Mouse (Mus musculus) heart, embryonic 14.5 days (tissue): ENCODE measurements around the gene Uhrf1bp1. TPM values are rescaled to one million over a fixed set of nuclear protein-coding genes. Genes with fewer than 3 reads are reported as not detected.

Experiments used
- ATAC-seq: fragments of 200-750 bp; cut with Nextera tagmentation; 2 replicates; pipeline ENCODE4 v1.8.0; 2017; ENCODE audit warnings: low read depth, moderate TSS enrichment; ENCODE audit not compliant: insufficient number of reproducible peaks, insufficient read depth, low FRiP score
- H3K27ac ChIP-seq, 2 experiments: fragments of 200-500 bp in 1 of 2; fragments of 300-500 bp in 1 of 2; sonication (generic) in 1 of 2; replicated peaks in 1 of 2; 2 replicates each; pipeline ENCODE4 v1.5.1; 2012 to 2014; ENCODE audit warnings: low read depth in 2 of 2, low read length in 2 of 2, control low read depth in 1 of 2, mild to moderate bottlenecking in 1 of 2, mixed read lengths in 1 of 2; ENCODE audit not compliant: control insufficient read depth in 1 of 2, insufficient read depth in 1 of 2
- H3K27me3 ChIP-seq: fragments of 300-500 bp; sonication (generic); 2 replicates; pipeline ENCODE4 v1.6.1; 2014; ENCODE audit warnings: mild to moderate bottlenecking, low read length, control low read depth; ENCODE audit not compliant: control insufficient read depth, insufficient read depth
- H3K36me3 ChIP-seq: fragments of 300-500 bp; sonication (generic); 2 replicates; pipeline ENCODE4 v1.6.1; 2014; ENCODE audit warnings: mild to moderate bottlenecking, control low read depth, low read length, mixed read lengths; ENCODE audit not compliant: control insufficient read depth, insufficient read depth
- H3K4me1 ChIP-seq, 2 experiments: fragments of 200-500 bp in 1 of 2; fragments of 300-500 bp in 1 of 2; sonication (generic) in 1 of 2; 2 replicates each; pipeline ENCODE4 v1.6.1; 2012 to 2014; ENCODE audit warnings: low read length in 2 of 2, control low read depth in 1 of 2, mixed read lengths in 1 of 2; ENCODE audit not compliant: control insufficient read depth in 2 of 2, insufficient read depth in 2 of 2
- H3K4me2 ChIP-seq: fragments of 300-500 bp; sonication (generic); 2 replicates; pipeline ENCODE4 v1.6.1; 2014; ENCODE audit warnings: mild to moderate bottlenecking, low read length
- H3K4me3 ChIP-seq, 2 experiments: fragments of 200-500 bp in 1 of 2; fragments of 300-500 bp in 1 of 2; sonication (generic) in 1 of 2; 2 replicates each; pipeline ENCODE4 v1.5.1; 2012 to 2014; ENCODE audit warnings: low read length in 2 of 2, mild to moderate bottlenecking in 2 of 2, control low read depth in 1 of 2, low read depth in 1 of 2, moderate library complexity in 1 of 2; ENCODE audit not compliant: control insufficient read depth in 1 of 2, insufficient read depth in 1 of 2
- H3K9ac ChIP-seq: fragments of 300-500 bp; sonication (generic); 2 replicates; pipeline ENCODE4 v1.6.1; 2014; ENCODE audit warnings: mild to moderate bottlenecking, low read length
- H3K9me3 ChIP-seq: fragments of 300-500 bp; sonication (generic); 2 replicates; pipeline ENCODE4 v1.6.1; 2016; ENCODE audit warnings: low read length, control low read depth; ENCODE audit not compliant: control insufficient read depth
- WGBS: fragments of 180-500 bp; shearing (Covaris S2); extraction: QIAGEN DNeasy Blood & Tissue Kit; methylation state at CpG from one replicate; pipeline ENCODE4 v1.1.7; 2014; 5-methylcytosine and 5-hydroxymethylcytosine counted together
- polyA plus RNA-seq: library from polyadenylated mRNA; unstranded; fragments of >200 nt; fragmentation: Nextera tagmentation; extraction: Ambion mirVana; gene quantifications from 2 replicates; pipeline ENCODE4 v1.2.1, GENCODE M21; 2014

Uhrf1bp1 gene
- polyA plus RNA-seq, 1 experiment from 2014 or later: 3.2 TPM

DNA sequence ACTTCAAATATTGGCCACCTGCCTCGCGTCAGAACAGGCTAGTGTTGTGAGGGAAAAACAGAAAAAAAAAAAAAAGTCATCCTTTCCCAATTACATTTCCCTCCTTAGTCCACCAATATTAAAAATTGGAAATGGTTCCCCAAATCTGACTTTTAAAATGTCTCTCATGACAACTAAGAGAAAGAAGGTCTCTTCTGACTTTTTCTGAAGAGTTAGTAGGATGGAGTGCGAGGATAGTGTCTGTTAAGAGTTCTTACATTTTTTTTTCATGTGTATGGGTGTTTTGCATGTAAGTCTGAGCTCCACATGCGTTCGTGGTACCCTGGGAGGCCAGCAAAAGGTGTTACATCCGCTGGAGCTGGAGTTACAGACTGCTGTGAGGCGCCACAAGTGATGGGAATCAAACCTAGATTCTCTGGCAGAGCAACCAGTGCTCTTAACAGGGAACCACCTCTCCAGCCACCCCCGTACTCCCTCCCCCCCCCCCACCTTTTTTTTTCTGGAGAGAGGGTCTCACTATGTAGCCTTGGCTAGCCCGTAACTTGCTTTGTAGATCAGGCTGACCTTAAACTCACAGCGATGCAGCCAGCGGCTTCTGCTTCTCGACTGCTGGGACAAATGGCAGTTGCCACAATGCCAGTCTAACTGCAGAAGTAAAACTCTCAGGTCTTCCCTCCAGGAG lies 52.1 kb downstream of the Uhrf1bp1 start:
- Histone ChIP-seq H3K4me1 (peaks cover 2 to 26% of the 10 kb centered on the region in 2 experiments), H3K4me3 (peak overlapping the region; percentile 71 to 100), H3K27me3 (no peaks in the 10 kb centered on the region), H3K36me3 (peaks cover 24% of the 10 kb centered on the region), H3K4me2 (peak overlapping the region; percentile 85), H3K9ac (peak overlapping the region; percentile 91), H3K9me3 (no peaks in the 10 kb centered on the region), H3K27ac (peak overlapping the region; percentile 74 to 86)
- 0% methylated on average over 12 of the region's 12 CpGs for WGBS
- ATAC-seq: peak; percentile 41; the same call in 1 of the 2 replicates

GRCm38 (mm10) chr17:27908888-27909621 lies 52.8 kb downstream of the Uhrf1bp1 start, which contains the start of gene Anks1:
TSS of gene Anks1 (plus strand) at chr17:27909306.
- H3K9me3 ChIP-seq: no peaks in the 10 kb centered on the region
- WGBS: under 1% methylated on average over 52 of the region's 78 CpGs
- ATAC-seq: peak; percentile 88

DNA sequence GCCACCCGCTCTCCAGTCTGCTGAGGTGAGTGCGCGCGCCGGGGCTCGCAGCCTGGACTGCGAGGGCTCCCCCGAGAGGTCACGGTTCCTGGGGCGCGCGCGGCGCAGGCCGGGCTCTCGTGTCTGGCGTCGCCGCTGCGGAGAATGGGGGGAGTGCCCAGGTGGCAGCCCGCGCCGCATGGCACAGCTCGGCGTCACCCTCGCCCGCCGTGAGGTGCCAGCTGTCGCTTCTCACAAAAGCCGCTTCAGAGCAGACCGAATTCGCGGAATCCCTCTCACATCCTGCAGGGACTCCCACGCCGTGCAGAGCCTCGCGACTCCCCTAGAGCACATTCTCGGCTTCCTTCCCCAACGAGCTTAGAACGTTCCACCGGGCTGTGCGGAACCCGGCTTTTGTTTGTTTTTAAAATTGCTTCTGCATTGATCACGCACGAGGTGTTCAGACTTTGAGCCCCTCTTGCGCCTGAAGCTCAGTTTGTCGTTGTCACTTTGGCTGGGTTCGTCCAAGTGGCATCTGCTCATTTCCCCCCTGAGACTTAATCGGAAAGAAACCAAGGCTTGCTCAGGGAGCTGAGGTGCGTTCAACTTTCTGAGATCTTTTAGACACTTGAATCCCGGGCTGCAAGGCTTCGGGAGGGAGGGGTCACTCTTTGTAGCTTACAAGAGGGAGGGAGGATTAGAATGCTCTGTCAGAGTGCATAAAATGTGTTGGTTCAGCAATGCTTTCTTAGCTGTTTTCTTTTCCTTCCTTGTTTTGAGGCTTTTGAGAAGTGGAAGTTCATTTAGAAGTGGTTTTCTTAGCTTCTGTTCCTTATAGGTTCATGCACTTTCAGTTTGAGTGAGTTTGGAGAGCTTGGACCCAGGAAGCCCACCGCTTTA lies 53.6 kb downstream of the Uhrf1bp1 start, which contains the start of gene Taf11:
Gene Taf11 (minus strand): TSS at position 223 of the 879 bp plus-strand sequence.
- peak; percentile 44 for ATAC-seq
- H3K27ac ChIP-seq: peak within 1 kb of the TSS; percentile 74 to 86
- H3K9ac ChIP-seq: peak within 1 kb of the TSS; percentile 91
- peak within 1 kb of the TSS; percentile 71 to 72 for H3K4me3 ChIP-seq
- H3K4me1 ChIP-seq: peaks cover 2 to 26% of the 10 kb centered on the region in 2 experiments
- peaks cover 19% of the 10 kb centered on the region for H3K36me3 ChIP-seq
- H3K9me3 ChIP-seq: no peaks in the 10 kb centered on the region
- 2% methylated on average over 49 of the region's 53 CpGs for WGBS
- H3K4me2 ChIP-seq: peak within 1 kb of the TSS; percentile 85
- H3K27me3 ChIP-seq: no peaks in the 10 kb centered on the region

More at GRCm38 (mm10) chr17:27908888-27909621, 52.8 kb downstream of the Uhrf1bp1 start, which contains the start of gene Anks1:
- Histone ChIP-seq H3K27me3 (no peaks in the 10 kb centered on the region), H3K9ac (peak within 1 kb of the TSS; percentile 91), H3K27ac (peak within 1 kb of the TSS; percentile 74 to 86), H3K4me1 (peaks cover 2 to 26% of the 10 kb centered on the region in 2 experiments), H3K4me2 (peak within 1 kb of the TSS; percentile 85), H3K36me3 (peaks cover 24% of the 10 kb centered on the region), H3K4me3 (peak within 1 kb of the TSS; percentile 71 to 100)

GRCm38 (mm10) chr17:27911371-27911770 lies 55.1 kb downstream of the Uhrf1bp1 start:
- Histone ChIP-seq H3K27me3 (no peaks in the 10 kb centered on the region), H3K36me3 (peaks cover 13% of the 10 kb centered on the region; the same call in 1 of the 2 replicates), H3K27ac (no peak overlapping the region), H3K4me1 (peaks cover 2 to 24% of the 10 kb centered on the region in 2 experiments), H3K9me3 (no peaks in the 10 kb centered on the region), H3K9ac (no peak overlapping the region), H3K4me2 (no peak overlapping the region), H3K4me3 (no peak overlapping the region)
- WGBS: 86% methylated on average over 7 of the region's 7 CpGs
- no peak for ATAC-seq

DNA sequence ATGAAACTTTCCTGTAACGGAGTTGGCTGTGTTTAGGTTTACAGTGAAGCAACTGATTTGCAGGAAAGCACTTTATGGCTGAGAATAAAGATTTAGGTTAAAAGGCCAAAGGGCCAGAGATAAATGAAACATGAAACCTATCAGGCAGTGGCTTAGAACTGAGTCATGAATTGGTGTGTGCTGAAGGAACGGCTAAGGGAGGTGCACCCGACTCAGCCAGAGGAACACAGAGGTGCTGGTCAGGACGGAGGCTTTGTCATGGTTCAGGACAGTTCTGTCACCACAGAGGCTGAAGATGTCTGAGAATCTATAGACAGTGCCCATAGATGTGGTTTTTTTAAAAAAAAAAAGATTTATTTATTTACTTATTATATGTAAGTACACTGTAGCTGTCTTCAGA lies 58.5 kb downstream of the Uhrf1bp1 start:
- Histone ChIP-seq H3K9ac (no peak overlapping the region), H3K36me3 (peaks cover 13% of the 10 kb centered on the region; the same call in 1 of the 2 replicates), H3K4me3 (no peak overlapping the region), H3K27ac (no peak overlapping the region), H3K27me3 (no peaks in the 10 kb centered on the region), H3K4me2 (no peak overlapping the region), H3K9me3 (no peaks in the 10 kb centered on the region), H3K4me1 (peaks cover 2 to 22% of the 10 kb centered on the region in 2 experiments)
- 76% methylated on average over 4 of the region's 4 CpGs for WGBS
- no peak for ATAC-seq

DNA sequence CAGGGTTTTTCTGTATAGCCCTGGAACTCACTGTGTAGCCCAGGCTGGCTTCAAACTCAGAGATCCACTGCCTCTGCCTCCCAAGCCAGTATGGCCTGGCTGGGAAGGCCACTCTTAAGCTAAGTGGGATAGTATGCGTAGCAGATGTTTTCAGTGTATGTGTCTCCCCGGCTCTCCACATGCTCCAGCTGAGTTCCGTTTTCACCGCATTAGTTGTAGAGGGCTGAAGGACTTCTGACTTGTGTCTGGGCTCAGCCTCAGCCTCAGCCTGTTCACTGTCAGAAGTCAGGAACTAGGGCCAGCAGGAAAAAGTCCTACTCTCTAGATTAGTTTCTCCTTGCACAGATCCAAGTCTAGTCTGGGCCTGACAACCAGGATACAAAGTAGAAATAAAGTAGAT lies 60.1 kb downstream of the Uhrf1bp1 start:
- Histone ChIP-seq H3K4me1 (peaks cover 2 to 18% of the 10 kb centered on the region in 2 experiments; a peak in 3 of 4 replicates), H3K9ac (no peak overlapping the region), H3K4me3 (no peak overlapping the region), H3K27me3 (no peaks in the 10 kb centered on the region), H3K4me2 (no peak overlapping the region), H3K9me3 (no peaks in the 10 kb centered on the region), H3K36me3 (peaks cover 13% of the 10 kb centered on the region; the same call in 1 of the 2 replicates), H3K27ac (0 out of 4 replicates have a peak overlapping the region, but pooled peaks of 1 of the 2 experiments have one; percentile 17)
- no peak for ATAC-seq
- WGBS: 45% methylated on average over 4 of the region's 4 CpGs

DNA sequence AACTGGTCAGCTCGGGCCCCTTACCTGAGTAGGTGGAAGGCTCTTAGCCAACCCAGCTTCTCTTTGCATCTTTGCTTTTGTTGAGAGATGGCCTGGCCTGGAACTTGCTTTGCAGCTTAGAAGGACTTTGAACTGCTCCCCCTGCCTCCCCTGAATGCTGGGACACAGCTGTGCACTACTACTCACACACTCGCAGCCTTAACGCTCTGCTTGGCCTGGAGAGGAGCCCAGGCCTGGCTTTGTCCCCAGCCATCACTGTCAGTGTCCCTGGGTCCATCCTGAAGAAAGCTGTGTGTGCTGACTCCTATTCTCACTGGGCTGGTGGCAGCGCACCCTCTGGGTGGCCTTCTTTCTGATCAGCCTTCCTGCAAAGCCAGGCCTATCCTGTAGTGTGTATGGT lies 64.4 kb downstream of the Uhrf1bp1 start:
- Histone ChIP-seq H3K27me3 (no peaks in the 10 kb centered on the region), H3K9ac (no peak overlapping the region), H3K9me3 (no peaks in the 10 kb centered on the region), H3K4me1 (peaks cover 5 to 24% of the 10 kb centered on the region in 2 experiments; a peak in 3 of 4 replicates), H3K36me3 (no peaks in the 10 kb centered on the region), H3K27ac (no peak overlapping the region), H3K4me3 (no peak overlapping the region), H3K4me2 (no peak overlapping the region)
- no peak for ATAC-seq
- WGBS: 77% methylated on average over 4 of the region's 4 CpGs
